Mouse (Mus musculus): Measurements from ENCODE around the gene Olfr685. TPM values are rescaled to one million over a fixed set of nuclear protein-coding genes. Genes with fewer than 3 reads are reported as not detected.
A peak's percentile ranks its signal among the peaks of the same experiment; 100 is the strongest.

Gene Olfr685
- polyA plus RNA-seq (2015; fragmentation: Nextera tagmentation; extraction: Ambion mirVana): not detected in 2 replicates

DNA sequence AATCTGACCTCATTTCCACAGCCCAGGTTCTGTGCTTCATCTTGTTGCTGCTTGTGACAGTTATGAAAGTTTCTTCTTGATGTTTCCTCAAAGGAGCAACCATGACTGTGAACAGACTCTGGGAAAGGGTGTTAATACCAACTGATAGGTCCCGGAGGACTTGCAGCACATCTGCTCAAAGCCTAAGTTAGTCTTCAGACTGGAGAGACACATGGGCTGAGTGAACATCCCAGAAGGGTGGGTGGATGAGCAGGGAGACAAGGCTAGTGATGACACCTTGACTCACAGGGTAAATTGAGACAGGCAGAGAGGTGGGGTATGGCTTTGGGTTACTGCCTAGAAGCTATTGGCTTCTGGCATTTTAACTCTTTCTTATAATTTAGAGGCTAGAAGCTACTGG is at the start of gene Olfr685:
Gene Olfr685, minus strand, starts transcription at position 101 of the 400 bp plus-strand sequence.
- no peak for ATAC-seq (ENCODE audit: low read depth)
- Histone ChIP-seq H3K27me3 (ENCODE audit: control insufficient read depth, insufficient read depth, low read depth, low read length) (no peaks in the 10 kb centered on the region), H3K4me3 (ENCODE audit: low read length) (no peak within 1 kb of the TSS)

DNA sequence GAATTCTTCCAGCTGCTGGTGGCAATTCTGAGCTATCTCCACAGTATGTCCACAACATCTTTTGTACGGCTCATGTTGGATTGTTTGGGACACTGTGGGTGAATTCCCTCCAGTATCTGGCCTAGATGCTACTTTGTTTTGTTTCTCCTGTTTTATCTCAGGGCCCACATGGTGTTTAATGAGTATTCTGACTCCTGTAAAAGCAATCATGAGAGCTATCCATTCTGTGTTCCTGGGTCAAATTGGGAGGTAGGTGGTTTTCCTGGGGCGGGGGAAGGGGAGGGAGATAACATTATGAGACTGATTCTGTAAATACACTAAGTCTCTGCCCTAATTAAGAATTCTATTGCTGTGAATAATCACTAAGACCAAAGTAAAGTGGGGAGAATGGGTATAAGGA is 43.6 kb upstream of the Olfr685 start:
- H3K4me2 ChIP-seq (ENCODE audit: low read depth, low read length): no peak overlapping the region
- no peak overlapping the region for H3K27ac ChIP-seq (ENCODE audit: low read length)
- H3K9ac ChIP-seq (ENCODE audit: low read length): no peak overlapping the region
- no peaks in the 10 kb centered on the region for H3K36me3 ChIP-seq (ENCODE audit: control insufficient read depth, insufficient read depth, low read length)
- 80% methylated on average over 2 of the region's 2 CpGs for WGBS
- no peaks in the 10 kb centered on the region for H3K27me3 ChIP-seq (ENCODE audit: control insufficient read depth, insufficient read depth, low read depth, low read length)
- H3K9me3 ChIP-seq (ENCODE audit: control insufficient read depth, low read length): no peaks in the 10 kb centered on the region
- no peak overlapping the region for H3K4me3 ChIP-seq (ENCODE audit: low read length)
- no peak for ATAC-seq (ENCODE audit: low read depth)
- no peaks in the 10 kb centered on the region for H3K4me1 ChIP-seq (replicated peaks; ENCODE audit: control insufficient read depth, insufficient read depth, low read length)

More for the DNA sequence above, at the start of gene Olfr685:
- no peak within 1 kb of the TSS for H3K4me2 ChIP-seq (ENCODE audit: low read depth, low read length)
- 82% methylated on average over 1 of the region's 1 CpGs for WGBS
- no peaks in the 10 kb centered on the region for H3K36me3 ChIP-seq (ENCODE audit: control insufficient read depth, insufficient read depth, low read length)
- no peaks in the 10 kb centered on the region for H3K4me1 ChIP-seq (replicated peaks; ENCODE audit: control insufficient read depth, insufficient read depth, low read length)
- no peak within 1 kb of the TSS for H3K9ac ChIP-seq (ENCODE audit: low read length)
- no peaks in the 10 kb centered on the region for H3K9me3 ChIP-seq (ENCODE audit: control insufficient read depth, low read length)
- H3K27ac ChIP-seq (ENCODE audit: low read length): no peak within 1 kb of the TSS

DNA sequence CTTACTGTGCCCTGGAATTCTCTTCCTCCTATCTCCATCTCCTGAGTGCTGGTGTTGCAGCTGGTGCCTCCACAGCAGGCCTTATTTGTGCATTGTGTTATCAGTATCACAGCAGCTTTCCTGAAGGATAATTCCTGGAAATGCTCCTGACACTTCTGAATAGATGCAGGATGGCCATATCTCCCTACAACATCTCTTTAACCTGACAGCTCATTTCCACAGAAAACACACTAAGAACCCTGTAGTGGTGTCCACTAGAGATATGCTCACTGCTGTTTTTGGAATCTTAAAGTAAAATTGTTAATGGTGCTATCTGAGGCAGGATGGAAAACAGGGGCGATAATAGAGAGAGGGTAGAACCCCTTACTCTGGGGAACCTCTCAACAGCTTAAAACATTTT is 42.3 kb upstream of the Olfr685 start:
- ATAC-seq (ENCODE audit: low read depth): peak; percentile 78
- WGBS: 79% methylated on average over 1 of the region's 1 CpGs
- H3K27ac ChIP-seq (ENCODE audit: low read length): no peak overlapping the region

DNA sequence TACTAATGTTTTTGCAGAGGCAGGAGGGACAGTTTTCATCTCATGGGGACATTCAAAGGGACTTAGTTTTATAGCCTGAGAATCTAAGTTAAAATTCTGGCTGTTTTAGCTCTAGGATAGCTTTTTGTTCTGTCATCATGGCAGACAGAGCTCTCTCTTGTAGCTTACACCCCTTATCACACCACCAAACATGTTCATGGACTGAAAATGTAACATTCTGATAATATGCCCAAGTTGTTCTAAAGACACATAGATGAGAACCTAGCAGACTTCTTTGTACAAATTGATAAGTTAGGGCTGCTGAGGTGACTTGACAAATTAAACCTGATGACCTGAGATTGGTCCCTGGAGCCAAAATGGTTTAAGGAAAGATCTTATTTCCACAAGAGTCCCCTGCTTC is 40.9 kb upstream of the Olfr685 start:
- Histone ChIP-seq H3K4me2 (ENCODE audit: low read depth, low read length) (no peak overlapping the region), H3K27me3 (ENCODE audit: control insufficient read depth, insufficient read depth, low read depth, low read length) (no peaks in the 10 kb centered on the region), H3K9me3 (ENCODE audit: control insufficient read depth, low read length) (no peaks in the 10 kb centered on the region), H3K9ac (ENCODE audit: low read length) (no peak overlapping the region), H3K4me1 (replicated peaks; ENCODE audit: control insufficient read depth, insufficient read depth, low read length) (no peaks in the 10 kb centered on the region), H3K4me3 (ENCODE audit: low read length) (no peak overlapping the region), H3K27ac (ENCODE audit: low read length) (no peak overlapping the region), H3K36me3 (ENCODE audit: control insufficient read depth, insufficient read depth, low read length) (no peaks in the 10 kb centered on the region)
- ATAC-seq (ENCODE audit: low read depth): no peak

More for the DNA sequence above, 42.3 kb upstream of the Olfr685 start:
- H3K4me1 ChIP-seq (replicated peaks; ENCODE audit: control insufficient read depth, insufficient read depth, low read length): no peaks in the 10 kb centered on the region
- no peaks in the 10 kb centered on the region for H3K9me3 ChIP-seq (ENCODE audit: control insufficient read depth, low read length)
- H3K4me3 ChIP-seq (ENCODE audit: low read length): no peak overlapping the region
- H3K36me3 ChIP-seq (ENCODE audit: control insufficient read depth, insufficient read depth, low read length): no peaks in the 10 kb centered on the region
- H3K9ac ChIP-seq (ENCODE audit: low read length): no peak overlapping the region
- H3K4me2 ChIP-seq (ENCODE audit: low read depth, low read length): no peak overlapping the region
- no peaks in the 10 kb centered on the region for H3K27me3 ChIP-seq (ENCODE audit: control insufficient read depth, insufficient read depth, low read depth, low read length)

DNA sequence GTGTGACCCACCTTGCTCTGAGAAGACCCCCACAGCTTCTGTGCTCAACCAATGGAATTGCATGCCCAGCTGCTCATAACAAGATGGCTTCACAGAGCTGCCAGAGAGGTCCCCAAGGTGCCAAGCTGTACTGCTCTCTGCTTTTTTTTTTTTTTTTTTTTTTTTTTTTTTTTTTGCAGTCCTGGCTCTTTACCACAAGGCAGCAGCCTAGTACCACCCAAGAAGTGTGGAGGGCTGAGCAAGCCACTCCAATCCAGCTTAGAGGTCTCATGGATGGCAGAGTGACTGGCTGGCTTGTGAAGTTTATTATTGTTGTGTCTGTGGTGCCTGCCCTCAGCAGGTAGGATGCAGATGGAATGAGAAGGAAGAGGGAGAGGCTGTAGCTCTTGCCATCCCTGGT is 40.3 kb upstream of the Olfr685 start:
- no peak for ATAC-seq (ENCODE audit: low read depth)
- H3K27me3 ChIP-seq (ENCODE audit: control insufficient read depth, insufficient read depth, low read depth, low read length): no peaks in the 10 kb centered on the region
- H3K4me1 ChIP-seq (replicated peaks; ENCODE audit: control insufficient read depth, insufficient read depth, low read length): no peaks in the 10 kb centered on the region
- H3K9me3 ChIP-seq (ENCODE audit: control insufficient read depth, low read length): no peaks in the 10 kb centered on the region
- H3K9ac ChIP-seq (ENCODE audit: low read length): no peak overlapping the region
- H3K36me3 ChIP-seq (ENCODE audit: control insufficient read depth, insufficient read depth, low read length): no peaks in the 10 kb centered on the region
- no peak overlapping the region for H3K4me2 ChIP-seq (ENCODE audit: low read depth, low read length)
- H3K4me3 ChIP-seq (ENCODE audit: low read length): no peak overlapping the region
- H3K27ac ChIP-seq (ENCODE audit: low read length): no peak overlapping the region

DNA sequence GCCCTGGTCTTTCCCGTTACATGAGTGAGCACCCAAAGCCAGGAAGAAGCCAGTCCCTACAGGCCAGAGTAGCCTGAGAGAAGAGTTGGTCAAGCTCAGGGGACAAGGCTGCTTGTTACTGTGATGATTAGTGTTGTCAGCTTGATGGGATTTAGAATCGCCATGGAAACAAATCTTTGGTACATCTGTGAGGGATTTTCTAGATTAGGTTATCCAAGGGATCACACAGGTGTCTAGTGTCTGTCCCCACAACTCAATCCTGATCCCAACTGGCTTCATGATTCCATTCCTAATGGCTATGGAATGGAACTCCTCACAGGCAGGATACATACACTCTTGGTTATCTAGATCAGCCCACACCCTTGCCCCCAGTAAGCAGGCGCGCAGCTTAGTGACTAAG is 32.5 kb upstream of the Olfr685 start:
- H3K27me3 ChIP-seq (ENCODE audit: control insufficient read depth, insufficient read depth, low read depth, low read length): no peaks in the 10 kb centered on the region
- no peaks in the 10 kb centered on the region for H3K9me3 ChIP-seq (ENCODE audit: control insufficient read depth, low read length)
- WGBS: 59% methylated on average over 4 of the region's 4 CpGs
- H3K4me2 ChIP-seq (ENCODE audit: low read depth, low read length): no peak overlapping the region
- no peaks in the 10 kb centered on the region for H3K4me1 ChIP-seq (replicated peaks; ENCODE audit: control insufficient read depth, insufficient read depth, low read length)
- no peak overlapping the region for H3K27ac ChIP-seq (ENCODE audit: low read length)
- no peak overlapping the region for H3K4me3 ChIP-seq (ENCODE audit: low read length)
- H3K9ac ChIP-seq (ENCODE audit: low read length): no peak overlapping the region
- ATAC-seq (ENCODE audit: low read depth): no peak
- H3K36me3 ChIP-seq (ENCODE audit: control insufficient read depth, insufficient read depth, low read length): no peaks in the 10 kb centered on the region

GRCm38 (mm10) chr7:105214761-105215160 is 28.9 kb upstream of the Olfr685 start:
- H3K4me1 ChIP-seq (replicated peaks; ENCODE audit: control insufficient read depth, insufficient read depth, low read length): no peaks in the 10 kb centered on the region
- no peaks in the 10 kb centered on the region for H3K9me3 ChIP-seq (ENCODE audit: control insufficient read depth, low read length)
- H3K4me3 ChIP-seq (ENCODE audit: low read length): no peak overlapping the region
- H3K9ac ChIP-seq (ENCODE audit: low read length): no peak overlapping the region
- H3K27me3 ChIP-seq (ENCODE audit: control insufficient read depth, insufficient read depth, low read depth, low read length): no peaks in the 10 kb centered on the region
- H3K36me3 ChIP-seq (ENCODE audit: control insufficient read depth, insufficient read depth, low read length): no peaks in the 10 kb centered on the region
- no peak for ATAC-seq (ENCODE audit: low read depth)
- H3K4me2 ChIP-seq (ENCODE audit: low read depth, low read length): no peak overlapping the region
- no peak overlapping the region for H3K27ac ChIP-seq (ENCODE audit: low read length)
- 50% methylated on average over 1 of the region's 1 CpGs for WGBS

GRCm38 (mm10) chr7:105207385-105207784 is 21.6 kb upstream of the Olfr685 start, which contains the start of gene Olfr686:
TSS of gene Olfr686 (minus strand) at chr7:105207485.
- no peak for ATAC-seq (ENCODE audit: low read depth)
- Histone ChIP-seq H3K9me3 (ENCODE audit: control insufficient read depth, low read length) (no peaks in the 10 kb centered on the region), H3K4me1 (replicated peaks; ENCODE audit: control insufficient read depth, insufficient read depth, low read length) (no peaks in the 10 kb centered on the region), H3K4me3 (ENCODE audit: low read length) (no peak within 1 kb of the TSS), H3K27me3 (ENCODE audit: control insufficient read depth, insufficient read depth, low read depth, low read length) (no peaks in the 10 kb centered on the region), H3K4me2 (ENCODE audit: low read depth, low read length) (no peak within 1 kb of the TSS), H3K9ac (ENCODE audit: low read length) (no peak within 1 kb of the TSS), H3K36me3 (ENCODE audit: control insufficient read depth, insufficient read depth, low read length) (no peaks in the 10 kb centered on the region), H3K27ac (ENCODE audit: low read length) (no peak within 1 kb of the TSS)

GRCm38 (mm10) chr7:105170773-105171172 is 15.0 kb downstream of the Olfr685 start:
- ATAC-seq (ENCODE audit: low read depth): no peak
- Histone ChIP-seq H3K4me1 (replicated peaks; ENCODE audit: control insufficient read depth, insufficient read depth, low read length) (no peaks in the 10 kb centered on the region), H3K9me3 (ENCODE audit: control insufficient read depth, low read length) (no peaks in the 10 kb centered on the region), H3K27me3 (ENCODE audit: control insufficient read depth, insufficient read depth, low read depth, low read length) (no peaks in the 10 kb centered on the region), H3K9ac (ENCODE audit: low read length) (no peak overlapping the region), H3K4me3 (ENCODE audit: low read length) (no peak overlapping the region), H3K36me3 (ENCODE audit: control insufficient read depth, insufficient read depth, low read length) (no peaks in the 10 kb centered on the region), H3K27ac (ENCODE audit: low read length) (no peak overlapping the region), H3K4me2 (ENCODE audit: low read depth, low read length) (no peak overlapping the region)
- 51% methylated on average over 4 of the region's 4 CpGs for WGBS

DNA sequence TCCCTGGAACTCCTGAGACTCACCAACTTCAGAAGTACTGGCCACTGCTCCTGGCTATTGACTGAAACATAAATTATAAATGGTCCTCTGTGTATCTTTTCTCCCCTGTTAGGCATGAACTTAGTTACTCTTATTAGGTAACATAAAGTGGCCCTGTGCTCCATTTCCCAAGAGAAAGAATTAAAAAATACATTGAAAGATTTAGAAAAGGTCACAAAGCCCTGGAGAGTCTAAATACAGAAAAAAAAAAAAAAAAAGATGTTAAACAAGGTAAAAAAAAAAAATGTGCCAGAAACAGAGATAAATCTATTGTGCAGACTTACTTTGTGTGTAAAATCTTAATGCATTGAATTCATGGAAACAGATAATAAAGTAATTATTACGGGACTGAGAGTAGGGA is 22.3 kb downstream of the Olfr685 start, which contains the start of gene Olfr684:
Gene Olfr684, minus strand, starts transcription at position 101 of the 400 bp plus-strand sequence.
- H3K27me3 ChIP-seq (ENCODE audit: control insufficient read depth, insufficient read depth, low read depth, low read length): no peaks in the 10 kb centered on the region
- H3K4me3 ChIP-seq (ENCODE audit: low read length): no peak within 1 kb of the TSS
- WGBS: 55% methylated on average over 1 of the region's 1 CpGs
- H3K9me3 ChIP-seq (ENCODE audit: control insufficient read depth, low read length): no peaks in the 10 kb centered on the region
- H3K36me3 ChIP-seq (ENCODE audit: control insufficient read depth, insufficient read depth, low read length): no peaks in the 10 kb centered on the region
- H3K4me2 ChIP-seq (ENCODE audit: low read depth, low read length): no peak within 1 kb of the TSS
- no peaks in the 10 kb centered on the region for H3K4me1 ChIP-seq (replicated peaks; ENCODE audit: control insufficient read depth, insufficient read depth, low read length)
- no peak for ATAC-seq (ENCODE audit: low read depth)
- no peak within 1 kb of the TSS for H3K27ac ChIP-seq (ENCODE audit: low read length)
- no peak within 1 kb of the TSS for H3K9ac ChIP-seq (ENCODE audit: low read length)
